Mouse (Mus musculus): Measurements from ENCODE around the gene Wwox. TPM values are rescaled to one million over a fixed set of nuclear protein-coding genes. Genes with fewer than 3 reads are reported as not detected.

Wwox gene
- polyA plus RNA-seq, 1 experiment from 2014 or later = 13.8 TPM

- Histone ChIP-seq H3K9ac (ENCODE audit: low read length) (no peak overlapping the region), H3K4me3 (ENCODE audit: low read depth, low read length) (no peak overlapping the region), H3K36me3 (ENCODE audit: control insufficient read depth, insufficient read depth, low read length) (no peaks in the 10 kb centered on the region), H3K4me1 (replicated peaks; ENCODE audit: control insufficient read depth, insufficient read depth, low read length) (0 out of 2 replicates have a peak, but pooled peaks cover 2% of the 10 kb centered on the region), H3K9me3 (ENCODE audit: control insufficient read depth, low read length) (no peaks in the 10 kb centered on the region), H3K27me3 (ENCODE audit: control insufficient read depth, insufficient read depth, low read length) (no peaks in the 10 kb centered on the region), H3K27ac (ENCODE audit: low read depth, low read length) (no peak overlapping the region), H3K4me2 (ENCODE audit: low read depth, low read length, severe bottlenecking) (no peak overlapping the region)
- 91% methylated on average over 2 of the region's 2 CpGs for WGBS
- ATAC-seq (replicated peaks; ENCODE audit: low FRiP score) (no peak), DNase-seq (ENCODE audit: low spot score) (no peak)
Observed at GRCm38 (mm10) chr8:115112062-115112461, 672.6 kb downstream of the Wwox start.

- Histone ChIP-seq H3K9me3 (ENCODE audit: control insufficient read depth, low read length) (no peaks in the 10 kb centered on the region), H3K36me3 (ENCODE audit: control insufficient read depth, insufficient read depth, low read length) (no peaks in the 10 kb centered on the region), H3K9ac (ENCODE audit: low read length) (no peak overlapping the region), H3K4me3 (ENCODE audit: low read depth, low read length) (no peak overlapping the region), H3K4me1 (replicated peaks; ENCODE audit: control insufficient read depth, insufficient read depth, low read length) (no peaks in the 10 kb centered on the region), H3K27me3 (ENCODE audit: control insufficient read depth, insufficient read depth, low read length) (no peaks in the 10 kb centered on the region), H3K27ac (ENCODE audit: low read depth, low read length) (no peak overlapping the region), H3K4me2 (ENCODE audit: low read depth, low read length, severe bottlenecking) (no peak overlapping the region)
- DNase-seq (ENCODE audit: low spot score) (no peak), ATAC-seq (replicated peaks; ENCODE audit: low FRiP score) (no peak)
- WGBS = 46% methylated on average over 6 of the region's 6 CpGs
Observed at GRCm38 (mm10) chr8:115114498-115114897, 675.0 kb downstream of the Wwox start.

- no peaks in the 10 kb centered on the region for H3K36me3 ChIP-seq (ENCODE audit: control insufficient read depth, insufficient read depth, low read length)
- ATAC-seq (replicated peaks; ENCODE audit: low FRiP score) (no peak), DNase-seq (ENCODE audit: low spot score) (no peak)
- H3K9ac ChIP-seq (ENCODE audit: low read length) = no peak overlapping the region
- H3K4me2 ChIP-seq (ENCODE audit: low read depth, low read length, severe bottlenecking) = no peak overlapping the region
- no peak overlapping the region for H3K27ac ChIP-seq (ENCODE audit: low read depth, low read length)
- H3K9me3 ChIP-seq (ENCODE audit: control insufficient read depth, low read length) = no peaks in the 10 kb centered on the region
- H3K4me1 ChIP-seq (replicated peaks; ENCODE audit: control insufficient read depth, insufficient read depth, low read length) = no peaks in the 10 kb centered on the region
- WGBS = 55% methylated on average over 7 of the region's 7 CpGs
- no peaks in the 10 kb centered on the region for H3K27me3 ChIP-seq (ENCODE audit: control insufficient read depth, insufficient read depth, low read length)
- H3K4me3 ChIP-seq (ENCODE audit: low read depth, low read length) = no peak overlapping the region
Observed at GRCm38 (mm10) chr8:115126081-115126480, 686.6 kb downstream of the Wwox start.

DNA sequence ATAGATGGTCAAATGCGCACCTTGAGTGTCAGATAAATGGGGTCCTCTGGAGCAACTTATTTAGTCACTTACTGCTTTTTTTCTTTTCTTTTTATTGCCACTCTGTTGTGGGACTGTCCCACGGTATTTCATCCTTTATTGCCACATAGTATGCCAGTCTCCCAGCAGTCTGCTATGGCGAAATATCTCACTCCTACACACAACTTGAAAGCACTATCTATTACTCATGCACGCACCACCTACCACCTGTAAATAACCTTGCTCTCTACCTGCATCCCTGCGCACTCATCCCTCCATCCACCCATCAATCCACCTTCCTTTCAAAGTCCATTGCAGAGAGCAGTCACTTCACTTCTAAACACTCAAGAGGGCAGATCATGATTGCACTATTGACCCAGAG lies 687.2 kb downstream of the Wwox start:
- H3K4me1 ChIP-seq (replicated peaks; ENCODE audit: control insufficient read depth, insufficient read depth, low read length) = no peaks in the 10 kb centered on the region
- 90% methylated on average over 5 of the region's 5 CpGs for WGBS
- no peak for ATAC-seq (replicated peaks; ENCODE audit: low FRiP score)
- no peak overlapping the region for H3K4me3 ChIP-seq (ENCODE audit: low read depth, low read length)
- no peaks in the 10 kb centered on the region for H3K36me3 ChIP-seq (ENCODE audit: control insufficient read depth, insufficient read depth, low read length)
- no peak overlapping the region for H3K9ac ChIP-seq (ENCODE audit: low read length)
- H3K4me2 ChIP-seq (ENCODE audit: low read depth, low read length, severe bottlenecking) = no peak overlapping the region
- no peaks in the 10 kb centered on the region for H3K27me3 ChIP-seq (ENCODE audit: control insufficient read depth, insufficient read depth, low read length)
- H3K9me3 ChIP-seq (ENCODE audit: control insufficient read depth, low read length) = no peaks in the 10 kb centered on the region
- no peak overlapping the region for H3K27ac ChIP-seq (ENCODE audit: low read depth, low read length)
- no peak for DNase-seq (ENCODE audit: low spot score)

DNA sequence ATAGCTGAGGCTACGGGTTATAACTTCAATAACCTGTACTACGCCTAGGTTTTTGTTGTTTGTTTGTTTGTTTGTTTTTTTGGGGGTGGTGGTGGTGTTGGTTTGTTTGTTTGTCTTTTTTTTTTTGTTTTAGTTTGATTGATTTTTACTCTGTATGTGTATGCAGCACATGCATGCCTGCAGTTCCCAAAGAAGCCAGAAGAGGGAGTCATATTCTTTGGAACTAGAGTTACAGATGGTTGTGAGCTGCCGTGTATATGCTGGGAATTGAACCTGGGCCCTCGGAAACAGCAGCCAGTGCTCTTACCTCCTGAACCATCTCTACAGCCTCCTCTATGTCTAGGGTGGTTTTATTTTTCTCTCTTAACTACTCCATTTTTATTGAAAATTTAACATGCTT lies 689.9 kb downstream of the Wwox start:
- H3K27ac ChIP-seq (ENCODE audit: low read depth, low read length) = no peak overlapping the region
- H3K4me2 ChIP-seq (ENCODE audit: low read depth, low read length, severe bottlenecking) = no peak overlapping the region
- DNase-seq (ENCODE audit: low spot score) = no peak
- no peaks in the 10 kb centered on the region; the same call in 1 of the 2 replicates for H3K4me1 ChIP-seq (replicated peaks; ENCODE audit: control insufficient read depth, insufficient read depth, low read length)
- H3K9me3 ChIP-seq (ENCODE audit: control insufficient read depth, low read length) = no peaks in the 10 kb centered on the region
- no peaks in the 10 kb centered on the region for H3K27me3 ChIP-seq (ENCODE audit: control insufficient read depth, insufficient read depth, low read length)
- no peaks in the 10 kb centered on the region for H3K36me3 ChIP-seq (ENCODE audit: control insufficient read depth, insufficient read depth, low read length)
- WGBS = 92% methylated on average over 4 of the region's 4 CpGs
- no peak overlapping the region for H3K4me3 ChIP-seq (ENCODE audit: low read depth, low read length)
- no peak overlapping the region for H3K9ac ChIP-seq (ENCODE audit: low read length)
- ATAC-seq (replicated peaks; ENCODE audit: low FRiP score) = no peak

DNA sequence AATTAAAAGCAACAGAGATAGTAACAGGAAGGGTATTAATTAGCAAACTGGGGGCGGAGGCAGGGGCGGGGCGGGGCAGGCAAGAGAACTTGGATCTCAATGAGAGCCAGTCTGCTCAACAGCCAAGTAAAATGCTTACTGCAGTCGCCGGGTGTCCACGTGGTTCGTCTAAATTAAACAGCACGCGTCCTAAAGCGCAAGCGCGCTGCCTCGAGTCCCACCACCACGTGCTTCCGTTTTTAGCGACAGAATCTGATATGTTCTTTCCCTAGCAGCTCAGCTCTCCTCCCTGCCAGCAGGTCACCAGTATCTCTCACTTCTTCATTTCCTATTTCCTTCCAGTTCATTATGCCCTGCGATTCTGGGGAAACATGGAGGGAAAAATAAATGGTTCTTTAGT lies 693.7 kb downstream of the Wwox start:
- Histone ChIP-seq H3K9me3 (ENCODE audit: control insufficient read depth, low read length) (no peaks in the 10 kb centered on the region), H3K4me1 (replicated peaks; ENCODE audit: control insufficient read depth, insufficient read depth, low read length) (no peaks in the 10 kb centered on the region; the same call in 1 of the 2 replicates), H3K4me3 (ENCODE audit: low read depth, low read length) (no peak overlapping the region), H3K27me3 (ENCODE audit: control insufficient read depth, insufficient read depth, low read length) (no peaks in the 10 kb centered on the region), H3K36me3 (ENCODE audit: control insufficient read depth, insufficient read depth, low read length) (no peaks in the 10 kb centered on the region), H3K4me2 (ENCODE audit: low read depth, low read length, severe bottlenecking) (no peak overlapping the region), H3K27ac (ENCODE audit: low read depth, low read length) (no peak overlapping the region), H3K9ac (ENCODE audit: low read length) (no peak overlapping the region)
- WGBS = 81% methylated on average over 17 of the region's 17 CpGs
- ATAC-seq (replicated peaks; ENCODE audit: low FRiP score) (no peak), DNase-seq (ENCODE audit: low spot score) (no peak)

DNA sequence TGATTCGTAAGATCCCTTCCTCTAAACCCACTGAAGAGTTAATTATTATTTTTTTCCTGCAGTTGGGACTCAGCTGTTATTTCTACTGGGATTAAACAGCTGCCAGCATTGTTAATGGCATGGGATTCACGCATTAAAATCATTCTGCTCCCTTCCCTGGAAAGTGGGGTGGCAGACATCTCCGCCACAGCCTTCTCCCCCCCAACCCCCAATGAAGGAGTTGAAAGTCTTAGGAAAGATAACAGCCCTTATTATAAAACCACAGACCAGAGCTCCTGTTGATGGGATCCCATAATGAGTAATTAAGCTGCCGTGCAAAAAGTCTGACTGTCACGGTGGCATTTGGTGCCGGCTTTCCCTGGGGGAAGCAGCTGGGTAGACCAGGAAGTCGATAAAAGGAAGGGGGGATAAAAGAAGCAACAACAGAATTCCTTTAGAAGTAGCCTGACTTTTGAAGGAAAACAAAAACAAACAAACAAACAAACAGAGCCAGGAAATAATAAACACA lies 694.3 kb downstream of the Wwox start:
- Histone ChIP-seq H3K27ac (ENCODE audit: low read depth, low read length) (no peak overlapping the region), H3K9me3 (ENCODE audit: control insufficient read depth, low read length) (no peaks in the 10 kb centered on the region), H3K4me1 (replicated peaks; ENCODE audit: control insufficient read depth, insufficient read depth, low read length) (no peaks in the 10 kb centered on the region; the same call in 1 of the 2 replicates), H3K27me3 (ENCODE audit: control insufficient read depth, insufficient read depth, low read length) (no peaks in the 10 kb centered on the region), H3K9ac (ENCODE audit: low read length) (no peak overlapping the region), H3K4me2 (ENCODE audit: low read depth, low read length, severe bottlenecking) (no peak overlapping the region), H3K36me3 (ENCODE audit: control insufficient read depth, insufficient read depth, low read length) (no peaks in the 10 kb centered on the region), H3K4me3 (ENCODE audit: low read depth, low read length) (no peak overlapping the region)
- 0 out of 2 replicates have a peak, but pooled peaks have one; percentile 30 for ATAC-seq (replicated peaks; ENCODE audit: low FRiP score)
- 47% methylated on average over 7 of the region's 7 CpGs for whole genome bisulfite sequencing
- DNase-seq (ENCODE audit: low spot score) = no peak

- Histone ChIP-seq H3K4me2 (ENCODE audit: low read depth, low read length, severe bottlenecking) (no peak overlapping the region), H3K36me3 (ENCODE audit: control insufficient read depth, insufficient read depth, low read length) (no peaks in the 10 kb centered on the region), H3K27me3 (ENCODE audit: control insufficient read depth, insufficient read depth, low read length) (no peaks in the 10 kb centered on the region), H3K9me3 (ENCODE audit: control insufficient read depth, low read length) (no peaks in the 10 kb centered on the region), H3K27ac (ENCODE audit: low read depth, low read length) (no peak overlapping the region), H3K9ac (ENCODE audit: low read length) (no peak overlapping the region), H3K4me1 (replicated peaks; ENCODE audit: control insufficient read depth, insufficient read depth, low read length) (peaks cover 2% of the 10 kb centered on the region; the same call in 1 of the 2 replicates), H3K4me3 (ENCODE audit: low read depth, low read length) (no peak overlapping the region)
- DNase-seq (ENCODE audit: low spot score) (no peak), ATAC-seq (replicated peaks; ENCODE audit: low FRiP score) (no peak)
- WGBS = 93% methylated on average over 10 of the region's 10 CpGs
Observed at GRCm38 (mm10) chr8:115136888-115137287, 697.4 kb downstream of the Wwox start.

DNA sequence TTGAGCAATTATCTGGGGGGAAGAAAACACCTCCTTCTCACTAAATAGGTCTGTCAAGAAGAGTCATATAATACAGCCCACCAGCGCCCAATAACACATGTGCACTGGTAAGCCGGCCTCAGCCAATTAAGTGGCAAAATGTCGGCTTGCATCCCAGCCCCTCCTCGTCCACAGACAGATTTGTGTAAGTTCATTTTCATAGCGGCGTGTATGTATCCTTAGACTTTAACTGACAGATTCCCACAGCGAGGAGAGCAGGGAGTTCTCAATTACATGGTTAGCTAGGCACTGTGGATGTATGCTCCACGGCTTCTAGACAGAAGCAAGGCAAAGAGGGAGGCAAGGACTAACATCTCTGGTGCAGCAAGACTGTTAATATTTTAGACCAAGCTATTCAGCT lies 702.2 kb downstream of the Wwox start:
- Histone ChIP-seq H3K27ac (ENCODE audit: low read depth, low read length) (no peak overlapping the region), H3K4me1 (replicated peaks; ENCODE audit: control insufficient read depth, insufficient read depth, low read length) (peaks cover 4% of the 10 kb centered on the region; the same call in 1 of the 2 replicates), H3K27me3 (ENCODE audit: control insufficient read depth, insufficient read depth, low read length) (peaks cover 2% of the 10 kb centered on the region; the same call in 1 of the 2 replicates), H3K9me3 (ENCODE audit: control insufficient read depth, low read length) (no peaks in the 10 kb centered on the region), H3K9ac (ENCODE audit: low read length) (no peak overlapping the region), H3K4me2 (ENCODE audit: low read depth, low read length, severe bottlenecking) (no peak overlapping the region), H3K36me3 (ENCODE audit: control insufficient read depth, insufficient read depth, low read length) (no peaks in the 10 kb centered on the region), H3K4me3 (ENCODE audit: low read depth, low read length) (no peak overlapping the region)
- 46% methylated on average over 8 of the region's 8 CpGs for WGBS
- no peak; the same call in 1 of the 2 replicates for ATAC-seq (replicated peaks; ENCODE audit: low FRiP score)
- peak; percentile 56 for DNase-seq (ENCODE audit: low spot score)
